Mouse (Mus musculus) kidney, adult 2 months (tissue): ENCODE data around the gene Xpo1. TPM values are rescaled to one million over a fixed set of nuclear protein-coding genes. Genes with fewer than 3 reads are reported as not detected.

ENCODE experiments used
- DNase-seq: peaks from one replicate; pipeline ENCODE4 v3.0.0; 2021
- H3K27ac ChIP-seq: fragments of 200-500 bp; 2 replicates; pipeline ENCODE4 v1.5.1; 2012; ENCODE audit warnings: low read depth, low read length, control low read depth, inconsistent platforms; ENCODE audit not compliant: insufficient read depth
- H3K27me3 ChIP-seq: fragments of 200-500 bp; replicated peaks from 2 replicates; pipeline ENCODE4 v1.6.1; 2012; ENCODE audit warnings: mild to moderate bottlenecking, moderate library complexity, low read length, inconsistent platforms; ENCODE audit not compliant: control insufficient read depth, insufficient read depth
- H3K36me3 ChIP-seq: fragments of 200-500 bp; 2 replicates; pipeline ENCODE4 v1.6.1; 2012; ENCODE audit warnings: mild to moderate bottlenecking, moderate library complexity, low read length, inconsistent platforms; ENCODE audit not compliant: control insufficient read depth, insufficient read depth
- H3K4me1 ChIP-seq: fragments of 200-500 bp; 2 replicates; pipeline ENCODE4 v1.6.1; 2011; ENCODE audit warnings: low read length; ENCODE audit not compliant: control insufficient read depth, insufficient read depth
- H3K4me3 ChIP-seq: fragments of 200-500 bp; 2 replicates; pipeline ENCODE4 v1.5.1; 2011; ENCODE audit warnings: mild to moderate bottlenecking, low read depth, low read length, control low read depth; ENCODE audit not compliant: insufficient read depth
- CTCF ChIP-seq: fragments of 200-500 bp; conservative IDR thresholded peaks from 2 replicates; pipeline ENCODE4 v1.5.1; 2011; ENCODE audit warnings: low read depth, mild to moderate bottlenecking, control low read depth, low read length, moderate library complexity, mixed read lengths; ENCODE audit not compliant: insufficient read depth, insufficient read length
- POLR2A ChIP-seq: fragments of 200-500 bp; IDR thresholded peaks from one replicate; pipeline ENCODE4 v1.6.1; 2011; ENCODE audit warnings: low read depth, low read length, control low read depth
- WGBS: fragments of 180-500 bp; shearing (Covaris S2); methylation state at CpG from one replicate; pipeline ENCODE4 v1.1.7; 2018; 5-methylcytosine and 5-hydroxymethylcytosine counted together
- polyA plus RNA-seq: library from polyadenylated mRNA; depleted of rRNA; stranded (reverse); fragments of >200 nt; gene quantifications from 2 replicates; pipeline ENCODE4 v1.2.3, GENCODE M21; 2012

The Xpo1 gene
- polyA plus RNA-seq, 1 experiment = 5.3 TPM

- no peaks in the 10 kb centered on the region for H3K27me3 ChIP-seq
- TF ChIP-seq CTCF (no peak), POLR2A (no peak)
- peaks cover 5% of the 10 kb centered on the region; the same call in 1 of the 2 replicates for H3K4me1 ChIP-seq
- 78% methylated on average over 4 of the region's 4 CpGs for WGBS
- H3K4me3 ChIP-seq = peak overlapping the region; percentile 62
- no peak for DNase-seq
- no peaks in the 10 kb centered on the region for H3K36me3 ChIP-seq
- H3K27ac ChIP-seq = peak overlapping the region; percentile 57; the same call in 1 of the 2 replicates
These were observed 1.3 kb upstream of the Xpo1 start for GRCm38 (mm10) chr11:23254548-23254947.

- DNase-seq = no peak
- TF ChIP-seq POLR2A (no peak), CTCF (no peak)
- WGBS = 1% methylated on average over 24 of the region's 24 CpGs
- Histone ChIP-seq H3K27ac (peak overlapping the region; percentile 57), H3K36me3 (no peaks in the 10 kb centered on the region), H3K27me3 (no peaks in the 10 kb centered on the region), H3K4me1 (peaks cover 5% of the 10 kb centered on the region; the same call in 1 of the 2 replicates), H3K4me3 (peak overlapping the region; percentile 62)
These were observed 801 bp upstream of the Xpo1 start for GRCm38 (mm10) chr11:23255053-23255426.

GRCm38 (mm10) chr11:23256194-23256802 is 457 bp downstream of the Xpo1 start:
- Histone ChIP-seq H3K27me3 (no peaks in the 10 kb centered on the region), H3K27ac (peak overlapping the region; percentile 82), H3K4me1 (peaks cover 5% of the 10 kb centered on the region; the same call in 1 of the 2 replicates), H3K4me3 (peak overlapping the region; percentile 87), H3K36me3 (no peaks in the 10 kb centered on the region)
- WGBS = 2% methylated on average over 51 of the region's 51 CpGs
- peak; percentile 2 for DNase-seq
- TF ChIP-seq POLR2A (no peak), CTCF (no peak)

GRCm38 (mm10) chr11:23256803-23257704 is 1.2 kb downstream of the Xpo1 start:
- no peak for TF ChIP-seq POLR2A
- no peak for TF ChIP-seq CTCF
- Histone ChIP-seq H3K27me3 (no peaks in the 10 kb centered on the region), H3K4me1 (peaks cover 5% of the 10 kb centered on the region; the same call in 1 of the 2 replicates), H3K4me3 (peak overlapping the region; percentile 87), H3K36me3 (no peaks in the 10 kb centered on the region), H3K27ac (peak overlapping the region; percentile 82)
- DNase-seq = peak; percentile 84
- WGBS = 1% methylated on average over 48 of the region's 48 CpGs

GRCm38 (mm10) chr11:23259073-23259472 is 3.2 kb downstream of the Xpo1 start:
- Histone ChIP-seq H3K27me3 (no peaks in the 10 kb centered on the region), H3K4me3 (no peak overlapping the region), H3K36me3 (0 out of 2 replicates have a peak, but pooled peaks cover 2% of the 10 kb centered on the region), H3K4me1 (peaks cover 5% of the 10 kb centered on the region; the same call in 1 of the 2 replicates), H3K27ac (no peak overlapping the region)
- TF ChIP-seq CTCF (no peak), POLR2A (no peak)
- WGBS = 84% methylated on average over 4 of the region's 4 CpGs
- no peak for DNase-seq

GRCm38 (mm10) chr11:23259481-23259880 is 3.6 kb downstream of the Xpo1 start:
- Histone ChIP-seq H3K4me3 (no peak overlapping the region), H3K27me3 (no peaks in the 10 kb centered on the region), H3K4me1 (peaks cover 5% of the 10 kb centered on the region; the same call in 1 of the 2 replicates), H3K36me3 (peaks cover 2% of the 10 kb centered on the region; the same call in 1 of the 2 replicates), H3K27ac (no peak overlapping the region)
- WGBS = 65% methylated on average over 1 of the region's 1 CpGs
- TF ChIP-seq POLR2A = no peak
- no peak for TF ChIP-seq CTCF
- no peak for DNase-seq

GRCm38 (mm10) chr11:23260186-23260585 is 4.3 kb downstream of the Xpo1 start:
- H3K4me3 ChIP-seq = no peak overlapping the region
- DNase-seq = no peak
- H3K36me3 ChIP-seq = peaks cover 4% of the 10 kb centered on the region
- H3K27me3 ChIP-seq = no peaks in the 10 kb centered on the region
- H3K27ac ChIP-seq = no peak overlapping the region
- peaks cover 5% of the 10 kb centered on the region; the same call in 1 of the 2 replicates for H3K4me1 ChIP-seq
- 71% methylated on average over 1 of the region's 1 CpGs for WGBS
- TF ChIP-seq POLR2A (no peak), CTCF (no peak)
